Mouse (Mus musculus) CH12.LX (cell line): ENCODE measurements around the gene Thsd7b. TPM values are rescaled to one million over a fixed set of nuclear protein-coding genes. Genes with fewer than 3 reads are reported as not detected.
"Not testable (repeated sequence)": the region's sequence is repeated elsewhere in the genome, so short reads cannot be mapped to it uniquely, and the experiment has no call there.

Experiments
- DNase-seq: peaks from one replicate; pipeline ENCODE4 v3.0.0-alpha.2; 2013; ENCODE audit errors: extremely low read depth
- H3K27ac ChIP-seq: 2 replicates; pipeline ENCODE4 v1.5.1; 2012; ENCODE audit warnings: low read depth, mild to moderate bottlenecking, control low read depth, moderate library complexity; ENCODE audit not compliant: insufficient read depth
- H3K27me3 ChIP-seq: replicated peaks from 2 replicates; pipeline ENCODE3; 2012; ENCODE audit warnings: inconsistent platforms
- H3K36me3 ChIP-seq, 2 experiments: replicated peaks in 1 of 2; 2 replicates each; pipeline versions ENCODE3 to v1.6.1; 2012; ENCODE audit warnings: inconsistent platforms in 1 of 2, low read length in 1 of 2, mild to moderate bottlenecking in 1 of 2, mixed read lengths in 1 of 2, moderate library complexity in 1 of 2; ENCODE audit not compliant: control insufficient read depth in 1 of 2, insufficient read depth in 1 of 2
- H3K4me1 ChIP-seq, 2 experiments: 2 replicates each; pipeline ENCODE4 v1.6.1; 2012; ENCODE audit warnings: inconsistent platforms in 1 of 2, moderate library complexity in 1 of 2; ENCODE audit not compliant: insufficient read depth in 2 of 2, control insufficient read depth in 1 of 2
- H3K4me2 ChIP-seq: 2 replicates; pipeline ENCODE4 v1.6.1; 2012; ENCODE audit warnings: low read depth, mild to moderate bottlenecking, control low read depth; ENCODE audit not compliant: poor library complexity, insufficient read depth, severe bottlenecking
- H3K4me3 ChIP-seq, 3 experiments: fragments of 150-350 bp in 1 of 3; sonication (generic) in 1 of 3; replicated peaks in 1 of 3; 2 replicates each; pipeline versions ENCODE3 to v1.5.1; 2011 to 2012; ENCODE audit warnings: low read depth in 2 of 3, low read length in 2 of 3, mild to moderate bottlenecking in 2 of 3, moderate library complexity in 2 of 3, control low read depth in 1 of 3, improper control_type of control experiment in 1 of 3, inconsistent platforms in 1 of 3, mixed read lengths in 1 of 3; ENCODE audit not compliant: poor library complexity in 1 of 3
- H3K79me2 ChIP-seq: replicated peaks from 2 replicates; pipeline ENCODE4 v1.6.1; 2012; ENCODE audit warnings: mild to moderate bottlenecking, moderate library complexity; ENCODE audit not compliant: control insufficient read depth, poor library complexity, insufficient read depth, severe bottlenecking; ENCODE audit errors: extremely low read depth
- H3K9ac ChIP-seq: 2 replicates; pipeline ENCODE4 v1.6.1; 2012; ENCODE audit warnings: low read depth, mild to moderate bottlenecking, control low read depth, moderate library complexity; ENCODE audit not compliant: insufficient read depth
- H3K9me3 ChIP-seq: replicated peaks from 2 replicates; pipeline ENCODE3; 2012; ENCODE audit warnings: low read length, inconsistent platforms, mixed read lengths
- E2F4 ChIP-seq: IDR thresholded peaks from 2 replicates; pipeline ENCODE4 v1.6.1; 2011; ENCODE audit warnings: low read depth, low read length, improper control_type of control experiment; ENCODE audit not compliant: insufficient replicate concordance
- EP300 ChIP-seq: IDR thresholded peaks from 2 replicates; pipeline ENCODE4 v1.6.1; 2011; ENCODE audit warnings: low read length, improper control_type of control experiment
- ETS1 ChIP-seq: conservative IDR thresholded peaks from 2 replicates; pipeline ENCODE4 v1.6.1; 2012; ENCODE audit warnings: low read depth, mild to moderate bottlenecking, inconsistent platforms, low read length, improper control_type of control experiment, moderate library complexity
- GABPA ChIP-seq: IDR thresholded peaks from 2 replicates; pipeline ENCODE4 v1.6.1; 2012; ENCODE audit warnings: low read depth, low read length, improper control_type of control experiment, inconsistent platforms; ENCODE audit not compliant: insufficient replicate concordance
- HCFC1 ChIP-seq: IDR thresholded peaks from 2 replicates; pipeline ENCODE4 v1.6.1; 2012; ENCODE audit warnings: low read depth, mild to moderate bottlenecking, inconsistent platforms, low read length, improper control_type of control experiment
- JUN ChIP-seq: IDR thresholded peaks from 2 replicates; pipeline ENCODE4 v1.6.1; 2011; ENCODE audit warnings: low read depth, mild to moderate bottlenecking, low read length, improper control_type of control experiment, moderate library complexity; ENCODE audit not compliant: insufficient read depth
- JUND ChIP-seq: conservative IDR thresholded peaks from 2 replicates; pipeline ENCODE4 v1.6.1; 2011; ENCODE audit warnings: low read depth, low read length, improper control_type of control experiment
- MAX ChIP-seq: IDR thresholded peaks from 2 replicates; pipeline ENCODE4 v1.6.1; 2011; ENCODE audit warnings: low read length, improper control_type of control experiment
- PAX5 ChIP-seq: IDR thresholded peaks from 2 replicates; pipeline ENCODE4 v1.6.1; 2012; ENCODE audit warnings: low read length, inconsistent platforms, mixed read lengths
- POLR2A ChIP-seq: IDR thresholded peaks from 2 replicates; pipeline ENCODE4 v1.6.1; 2011; ENCODE audit warnings: low read depth, mild to moderate bottlenecking, improper control_type of control experiment, low read length
- RCOR1 ChIP-seq: conservative IDR thresholded peaks from 2 replicates; pipeline ENCODE4 v1.6.1; 2012; ENCODE audit warnings: low read depth, mild to moderate bottlenecking, inconsistent platforms, low read length, improper control_type of control experiment
- TBP ChIP-seq: conservative IDR thresholded peaks from 2 replicates; pipeline ENCODE4 v1.6.1; 2011; ENCODE audit warnings: low read depth, low read length, improper control_type of control experiment
- TCF12 ChIP-seq: IDR thresholded peaks from 2 replicates; pipeline ENCODE4 v1.6.1; 2014; ENCODE audit warnings: low read depth, mild to moderate bottlenecking, inconsistent platforms, low read length, improper control_type of control experiment
- ZMIZ1 ChIP-seq: IDR thresholded peaks from 2 replicates; pipeline ENCODE4 v1.6.1; 2012; ENCODE audit warnings: low read depth, mild to moderate bottlenecking, inconsistent platforms, low read length, improper control_type of control experiment
- ZNF384 ChIP-seq: IDR thresholded peaks from 2 replicates; pipeline ENCODE4 v1.6.1; 2012; ENCODE audit warnings: low read depth, low read length, improper control_type of control experiment, inconsistent platforms
- dilution Hi-C: fragments of 300-500 bp; cut with MboI; formaldehyde crosslinking; loops from 2 replicates; pipeline ENCODE4 v1.14.3; 2020; ENCODE audit warnings: low sequenced_read_pairs; ENCODE audit not compliant: extremely low pct_unique_long_range_greater_than_20kb, extremely low pct_ligation_motif_present
- in situ Hi-C: fragments of 300-500 bp; cut with MboI; formaldehyde crosslinking; loops from 3 replicates; pipeline ENCODE4 v1.14.3; 2019; ENCODE audit warnings: low sequenced_read_pairs, low pct_ligation_motif_present, low pct_unique_long_range_greater_than_20kb, mixed read lengths
- polyA plus RNA-seq: library from polyadenylated mRNA; unstranded; fragments of >175 nt; gene quantifications from 2 replicates; pipeline ENCODE4 v1.2.1, GENCODE M21; 2012; ENCODE audit warnings: low read depth; ENCODE audit not compliant: insufficient read length
- total RNA-seq, 2 experiments: library from RNA; depleted of rRNA; stranded (reverse); fragments of 300-350 nt in 1 of 2; fragments of >200 nt in 1 of 2; gene quantifications; 2 replicates each; pipeline ENCODE4 v1.2.3; 2012 to 2014

The Thsd7b gene
- total and polyA plus RNA-seq, 3 experiments: not detected

DNA sequence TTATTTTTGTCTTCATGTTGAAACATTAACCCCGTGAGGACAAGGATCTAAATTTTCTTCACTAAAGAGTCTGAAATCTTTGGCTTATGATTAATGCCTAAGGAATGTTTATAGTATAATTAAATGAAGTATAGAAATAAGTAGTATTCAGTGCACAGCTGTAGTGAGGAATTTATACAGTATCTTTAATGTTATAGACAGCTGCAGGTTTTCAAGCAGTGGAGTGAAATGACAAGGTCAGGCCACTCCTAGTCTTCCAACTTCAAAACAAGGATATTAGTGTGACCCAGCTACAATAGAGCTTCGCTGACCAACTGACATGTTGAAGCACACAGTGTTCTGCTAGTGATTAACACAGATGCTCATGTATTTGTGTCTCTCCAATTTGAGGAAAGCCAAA is 949.8 kb downstream of the Thsd7b start:
- dilution Hi-C loops (no loop called here), in situ Hi-C loops (no loop called here)
- TF ChIP-seq ZNF384: no peak
- no peak for TF ChIP-seq JUND
- TF ChIP-seq ETS1: no peak
- no peak for TF ChIP-seq POLR2A
- no peak for TF ChIP-seq RCOR1
- TF ChIP-seq TCF12: no peak
- Histone ChIP-seq H3K4me2 (no peak overlapping the region), H3K9ac (no peak overlapping the region), H3K27me3 (no peaks in the 10 kb centered on the region), H3K4me1 (no peaks in the 10 kb centered on the region), H3K36me3 (no peaks in the 10 kb centered on the region), H3K27ac (no peak overlapping the region), H3K9me3 (peaks cover 4% of the 10 kb centered on the region), H3K79me2 (no peaks in the 10 kb centered on the region), H3K4me3 (no peak overlapping the region)
- DNase-seq: no peak

DNA sequence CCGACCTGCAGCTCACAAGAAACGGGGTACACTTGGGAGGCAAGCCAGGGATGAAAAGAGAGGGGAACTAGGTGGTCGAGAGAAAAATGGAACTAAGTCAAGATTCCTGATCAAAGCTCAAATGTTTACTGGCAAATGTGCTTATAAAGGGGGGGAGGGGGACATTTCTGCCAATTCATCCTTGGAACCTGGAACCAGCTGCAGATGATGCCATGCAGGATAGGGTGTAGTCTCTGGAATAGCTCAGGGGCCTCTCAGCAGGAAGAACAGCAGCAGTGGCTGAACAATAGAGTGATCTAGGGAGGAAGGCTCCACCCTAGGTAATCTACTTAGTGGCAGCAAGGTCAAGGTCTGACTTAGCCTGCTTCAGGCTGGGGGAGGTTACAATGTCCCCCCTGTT is 972.5 kb downstream of the Thsd7b start:
- no peaks in the 10 kb centered on the region for H3K27me3 ChIP-seq
- no peak overlapping the region for H3K4me3 ChIP-seq
- H3K9me3 ChIP-seq: no peaks in the 10 kb centered on the region
- no peak overlapping the region for H3K9ac ChIP-seq
- in situ Hi-C loops: no loop called here
- H3K4me2 ChIP-seq: no peak overlapping the region
- H3K36me3 ChIP-seq: no peaks in the 10 kb centered on the region
- dilution Hi-C loops: no loop called here
- TF ChIP-seq PAX5: no peak
- TF ChIP-seq ETS1: no peak
- no peak for TF ChIP-seq ZMIZ1
- TF ChIP-seq RCOR1: no peak
- TF ChIP-seq JUN: no peak
- TF ChIP-seq E2F4: no peak
- no peak for TF ChIP-seq MAX
- no peak for TF ChIP-seq EP300
- TF ChIP-seq GABPA: no peak
- no peak for TF ChIP-seq HCFC1
- no peak for TF ChIP-seq TBP
- TF ChIP-seq, all 38 proteins: peak for 0
- H3K27ac ChIP-seq: no peak overlapping the region
- no peaks in the 10 kb centered on the region for H3K4me1 ChIP-seq
- no peak for DNase-seq
- no peaks in the 10 kb centered on the region for H3K79me2 ChIP-seq

DNA sequence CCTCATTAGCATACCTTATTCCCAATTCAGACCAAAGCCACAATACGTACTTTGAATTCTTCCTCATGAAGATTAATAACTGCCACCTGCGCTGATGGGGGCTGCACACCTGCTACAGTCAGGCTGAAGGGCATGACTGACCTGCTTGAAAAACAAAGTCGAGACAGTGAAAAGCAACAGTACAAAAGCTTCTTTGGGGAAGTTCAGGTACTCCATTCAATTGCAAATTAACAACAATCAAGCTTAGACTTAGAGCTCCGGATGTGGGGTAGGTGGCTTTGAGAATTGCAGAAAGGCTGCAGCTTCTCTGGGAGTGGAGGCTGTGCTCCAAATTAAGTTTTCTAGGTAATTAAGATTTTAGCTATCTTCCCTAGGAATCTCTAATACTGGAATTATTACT is 973.2 kb downstream of the Thsd7b start:
- H3K9ac ChIP-seq, H3K36me3 ChIP-seq, DNase-seq, H3K4me2 ChIP-seq, H3K9me3 ChIP-seq, H3K27me3 ChIP-seq, H3K4me3 ChIP-seq, dilution Hi-C loops, H3K27ac ChIP-seq, H3K4me1 ChIP-seq, in situ Hi-C loops, H3K79me2 ChIP-seq: not testable (repeated sequence)

DNA sequence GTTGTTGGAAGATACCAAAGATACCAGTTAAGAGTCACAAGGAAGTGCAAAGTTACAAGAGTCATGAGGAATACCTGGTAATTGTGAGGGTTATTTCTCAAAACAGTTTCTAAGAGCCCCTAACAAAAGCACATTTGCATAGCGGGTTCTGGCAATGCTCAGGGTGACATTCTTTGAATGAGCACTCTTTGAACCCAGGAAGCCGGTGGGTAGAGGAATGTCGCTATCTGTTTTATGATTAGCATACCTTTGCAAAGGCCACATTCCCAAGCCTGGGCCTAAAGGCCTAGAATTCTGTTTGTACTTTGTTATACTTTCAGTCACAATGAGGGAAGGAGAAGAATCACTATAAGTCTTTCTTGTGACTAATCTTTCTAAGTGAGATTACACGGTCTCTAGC is 973.8 kb downstream of the Thsd7b start:
- H3K4me3 ChIP-seq, dilution Hi-C loops, H3K27me3 ChIP-seq, H3K9ac ChIP-seq, in situ Hi-C loops, H3K36me3 ChIP-seq, H3K4me1 ChIP-seq, H3K27ac ChIP-seq, H3K4me2 ChIP-seq, H3K9me3 ChIP-seq, DNase-seq, H3K79me2 ChIP-seq: not testable (repeated sequence)
